Mouse (Mus musculus) intestine, postnatal 0 days (tissue): ENCODE data around the gene 4930518I15Rik. TPM values are rescaled to one million over a fixed set of nuclear protein-coding genes. Genes with fewer than 3 reads are reported as not detected.

Source experiments
- ATAC-seq: fragments of 200-750 bp; cut with Nextera tagmentation; 2 replicates; pipeline ENCODE4 v1.8.0; 2017; ENCODE audit warnings: mild to moderate bottlenecking, moderate TSS enrichment, moderate library complexity
- H3K27ac ChIP-seq: fragments of 300-500 bp; sonication (generic); 2 replicates; pipeline ENCODE4 v1.5.1; 2014; ENCODE audit warnings: mild to moderate bottlenecking, low read depth, low read length, moderate library complexity
- H3K27me3 ChIP-seq: fragments of 300-500 bp; sonication (generic); replicated peaks from 2 replicates; pipeline ENCODE4 v1.6.1; 2014; ENCODE audit warnings: low read length, mixed read lengths; ENCODE audit not compliant: control insufficient read depth, insufficient read depth
- H3K36me3 ChIP-seq: fragments of 300-500 bp; sonication (generic); 2 replicates; pipeline ENCODE4 v1.6.1; 2014; ENCODE audit warnings: mild to moderate bottlenecking, moderate library complexity; ENCODE audit not compliant: control insufficient read depth, insufficient read depth
- H3K4me1 ChIP-seq: fragments of 300-500 bp; sonication (generic); replicated peaks from 2 replicates; pipeline ENCODE4 v1.6.1; 2014; ENCODE audit warnings: antibody characterized with exemption, low read length, mixed read lengths; ENCODE audit not compliant: control insufficient read depth, insufficient read depth
- H3K4me2 ChIP-seq: fragments of 300-500 bp; sonication (generic); replicated peaks from 2 replicates; pipeline ENCODE4 v1.6.1; 2014; ENCODE audit warnings: low read depth, mild to moderate bottlenecking, moderate library complexity
- H3K4me3 ChIP-seq: fragments of 300-500 bp; sonication (generic); 2 replicates; pipeline ENCODE4 v1.5.1; 2014; ENCODE audit warnings: low read depth, low read length
- H3K9ac ChIP-seq: fragments of 300-500 bp; sonication (generic); 2 replicates; pipeline ENCODE4 v1.6.1; 2014; ENCODE audit warnings: mild to moderate bottlenecking, low read depth, low read length
- H3K9me3 ChIP-seq: fragments of 300-500 bp; sonication (generic); 2 replicates; pipeline ENCODE4 v1.6.1; 2016; ENCODE audit warnings: mixed run types; ENCODE audit not compliant: control insufficient read depth
- CTCF ChIP-seq: sonication (generic); IDR thresholded peaks from 2 replicates; pipeline ENCODE4 v1.5.1; 2016; ENCODE audit warnings: low read depth, mild to moderate bottlenecking, control low read depth, antibody characterized with exemption, moderate library complexity
- WGBS: fragments of 180-500 bp; shearing (Covaris S2); extraction: QIAGEN DNeasy Blood & Tissue Kit; methylation state at CpG from one replicate; pipeline ENCODE4 v1.1.7; 2014; 5-methylcytosine and 5-hydroxymethylcytosine counted together
- polyA plus RNA-seq: library from polyadenylated mRNA; unstranded; fragments of >200 nt; fragmentation: Nextera tagmentation; extraction: Ambion mirVana; gene quantifications from 2 replicates; pipeline ENCODE4 v1.2.1, GENCODE M21; 2015

Gene 4930518I15Rik
- polyA plus RNA-seq, 1 experiment from 2014 or later: 1.3 TPM

DNA sequence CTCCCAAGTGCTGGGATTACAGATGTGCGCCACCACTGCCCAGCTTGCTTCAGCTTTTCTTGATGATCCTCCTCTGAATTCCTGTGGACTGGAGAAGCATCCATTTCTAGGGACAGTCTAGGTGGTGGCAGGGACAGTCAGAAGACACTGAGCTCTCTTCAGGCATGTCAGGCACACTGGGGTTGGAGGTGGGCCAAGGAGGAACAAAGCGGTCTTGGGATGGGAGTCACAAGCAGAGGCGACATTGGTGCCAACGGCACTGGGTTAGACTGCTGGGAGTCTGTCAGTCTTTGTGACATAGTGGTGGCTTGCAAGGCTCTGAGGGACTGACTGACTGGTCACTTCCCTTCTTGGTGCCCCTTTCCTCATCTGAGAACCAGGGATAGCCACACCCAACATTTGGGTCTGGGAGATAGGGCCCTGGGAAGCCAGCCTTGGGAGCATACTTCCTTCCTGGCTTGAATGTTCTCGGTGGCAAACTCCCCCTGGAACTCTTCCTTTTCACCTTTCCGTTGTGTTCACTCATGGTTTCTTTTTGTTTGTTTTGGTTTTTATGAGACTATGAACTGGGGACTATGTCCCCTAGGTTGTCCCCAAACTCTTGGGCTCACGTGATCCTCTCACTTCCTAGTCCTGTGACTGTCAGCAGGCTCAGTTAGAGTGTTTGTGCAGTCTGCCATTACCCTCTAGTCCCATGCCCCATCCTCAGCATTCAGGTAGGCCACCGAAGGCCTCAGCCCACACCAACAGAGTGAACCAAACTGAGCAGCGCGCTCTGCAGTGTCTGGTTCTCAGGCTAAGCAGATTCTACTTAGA lies 26.9 kb upstream of the 4930518I15Rik start:
- Histone ChIP-seq H3K36me3 (no peaks in the 10 kb centered on the region), H3K4me3 (no peak overlapping the region), H3K9me3 (no peaks in the 10 kb centered on the region), H3K4me2 (no peak overlapping the region), H3K27me3 (no peaks in the 10 kb centered on the region), H3K4me1 (no peaks in the 10 kb centered on the region), H3K9ac (no peak overlapping the region), H3K27ac (no peak overlapping the region)
- ATAC-seq: peak; percentile 58
- WGBS: 75% methylated on average over 10 of the region's 10 CpGs
- no peak for TF ChIP-seq CTCF

DNA sequence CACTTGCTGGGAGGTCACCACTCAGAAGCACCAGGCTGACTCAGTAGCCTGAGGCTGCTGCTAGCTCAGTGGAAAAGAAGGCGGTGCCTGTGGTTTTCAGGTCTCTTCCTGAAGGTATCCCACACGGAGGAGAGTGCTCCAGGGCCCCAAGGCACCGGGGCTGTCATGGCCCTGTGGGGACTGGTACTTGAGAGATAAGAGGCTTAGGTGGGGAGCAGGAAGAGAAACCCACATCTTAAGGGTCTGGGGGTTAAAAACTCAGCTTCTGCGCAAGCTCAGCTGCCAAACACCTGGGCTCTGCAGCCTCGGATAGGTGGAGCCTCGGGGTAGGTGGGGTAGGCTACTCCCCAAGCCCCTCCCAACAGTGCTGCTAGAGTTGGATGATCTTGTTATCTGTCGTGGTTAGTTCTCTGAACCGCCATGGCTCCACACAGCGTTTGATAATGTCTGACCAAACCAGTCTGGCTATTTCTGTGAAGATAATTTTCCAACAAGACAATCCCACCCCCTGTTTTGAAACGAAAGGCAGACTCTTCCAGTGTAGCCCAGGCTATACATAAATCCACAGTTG lies 24.8 kb upstream of the 4930518I15Rik start:
- H3K27ac ChIP-seq: no peak overlapping the region
- no peak overlapping the region for H3K9ac ChIP-seq
- no peak for TF ChIP-seq CTCF
- H3K9me3 ChIP-seq: no peaks in the 10 kb centered on the region
- no peaks in the 10 kb centered on the region for H3K4me1 ChIP-seq
- H3K36me3 ChIP-seq: no peaks in the 10 kb centered on the region
- H3K27me3 ChIP-seq: no peaks in the 10 kb centered on the region
- H3K4me3 ChIP-seq: no peak overlapping the region
- no peak overlapping the region for H3K4me2 ChIP-seq
- no peak for ATAC-seq
- 23% methylated on average over 10 of the region's 10 CpGs for WGBS

GRCm38 (mm10) chr2:156879541-156879940 lies 21.8 kb upstream of the 4930518I15Rik start:
- H3K27me3 ChIP-seq: no peaks in the 10 kb centered on the region
- WGBS: 95% methylated on average over 3 of the region's 3 CpGs
- H3K27ac ChIP-seq: no peak overlapping the region
- H3K9ac ChIP-seq: no peak overlapping the region
- TF ChIP-seq CTCF: no peak
- no peak overlapping the region for H3K4me3 ChIP-seq
- H3K4me1 ChIP-seq: no peaks in the 10 kb centered on the region
- no peak for ATAC-seq
- no peaks in the 10 kb centered on the region for H3K9me3 ChIP-seq
- no peak overlapping the region for H3K4me2 ChIP-seq
- peaks cover 12% of the 10 kb centered on the region for H3K36me3 ChIP-seq

DNA sequence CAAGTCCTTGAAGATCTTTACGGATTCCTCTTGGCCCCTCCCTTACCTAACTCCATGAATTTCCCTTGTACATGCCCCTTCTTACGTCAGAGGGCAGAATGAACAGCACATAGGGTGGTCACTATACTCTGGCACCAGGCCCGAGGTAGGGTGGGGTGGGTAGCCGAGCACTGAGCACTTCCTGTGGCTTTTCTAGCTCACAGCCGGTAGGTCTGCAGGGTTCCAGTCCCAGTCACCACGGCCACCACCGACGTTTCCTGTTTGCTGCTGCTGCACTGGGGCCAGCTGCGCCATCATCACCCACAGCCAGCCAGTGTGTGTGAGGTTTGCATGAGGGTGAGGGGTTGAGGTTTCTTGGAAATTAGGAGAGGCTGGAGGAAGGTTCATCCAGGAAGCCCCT lies 20.0 kb upstream of the 4930518I15Rik start:
- Histone ChIP-seq H3K27ac (no peak overlapping the region), H3K9me3 (no peaks in the 10 kb centered on the region), H3K4me1 (no peaks in the 10 kb centered on the region), H3K4me3 (no peak overlapping the region), H3K9ac (no peak overlapping the region), H3K36me3 (peaks cover 28% of the 10 kb centered on the region), H3K4me2 (no peak overlapping the region), H3K27me3 (no peaks in the 10 kb centered on the region)
- TF ChIP-seq CTCF: no peak
- no peak for ATAC-seq
- 56% methylated on average over 9 of the region's 9 CpGs for WGBS

- Histone ChIP-seq H3K9ac (no peak overlapping the region), H3K4me2 (no peak overlapping the region), H3K27ac (no peak overlapping the region), H3K36me3 (peaks cover 43% of the 10 kb centered on the region), H3K4me3 (no peak overlapping the region), H3K27me3 (no peaks in the 10 kb centered on the region), H3K9me3 (no peaks in the 10 kb centered on the region), H3K4me1 (peaks cover 5% of the 10 kb centered on the region; the same call in 1 of the 2 replicates)
- no peak for ATAC-seq
- no peak for TF ChIP-seq CTCF
- 93% methylated on average over 4 of the region's 4 CpGs for WGBS
Measured at GRCm38 (mm10) chr2:156874760-156875510, 17.2 kb upstream of the 4930518I15Rik start.
